In genomic region chr14:120318326-120318935, GRCm38 (mm10) we compare ENCODE assay signal across 11 mouse cellular contexts. TPM values are rescaled to one million over a fixed set of nuclear protein-coding genes. Genes with fewer than 3 reads are reported as not detected.
A peak's percentile ranks its signal among the peaks of the same experiment; 100 is the strongest.
DNase-seq lines count a peak whose midpoint lies in the region; ATAC-seq and TF ChIP-seq lines count a peak whose summit lies in the region.
"Had no signal": no experiment of that assay in that cellular context is flagged by ENCODE, and none has a peak within 500 bp of the region (broad histone marks: within the 10 kb centered on the region; RNA-seq: fewer than 3 reads in every experiment).

No protein-coding gene starts in this region.

- H3K9me3 ChIP-seq in embryonic facial prominence, embryonic 11.5 days (replicated peaks; ENCODE audit: control insufficient read depth, low read length): no peaks in the 10 kb centered on the region
- no peaks in the 10 kb centered on the region for H3K9me3 ChIP-seq in embryonic facial prominence, embryonic 10.5 days
- no peaks in the 10 kb centered on the region for H3K9me3 ChIP-seq in ES-Bruce4 (replicated peaks; ENCODE audit: control insufficient read depth, insufficient read depth, low read length, poor library complexity, severe bottlenecking)
- no peaks in the 10 kb centered on the region for H3K9me3 ChIP-seq in embryonic facial prominence, embryonic 15.5 days (replicated peaks)
- H3K9me3 ChIP-seq in lung, postnatal 0 days (ENCODE audit: low read length): no peaks in the 10 kb centered on the region

- no peaks in the 10 kb centered on the region for H3K27me3 ChIP-seq in embryonic facial prominence, embryonic 11.5 days (ENCODE audit: control insufficient read depth, insufficient read depth, low read length)
- no peaks in the 10 kb centered on the region for H3K27me3 ChIP-seq in embryonic facial prominence, embryonic 10.5 days (replicated peaks; ENCODE audit: low read depth, poor library complexity, severe bottlenecking)
- no peaks in the 10 kb centered on the region for H3K27me3 ChIP-seq in ES-Bruce4 (ENCODE audit: control insufficient read depth, insufficient read depth, low read length, poor library complexity, severe bottlenecking)
- H3K27me3 ChIP-seq in embryonic facial prominence, embryonic 15.5 days: no peaks in the 10 kb centered on the region
- H3K27me3 ChIP-seq in lung, postnatal 0 days (replicated peaks; ENCODE audit: insufficient read depth, low read length): no peaks in the 10 kb centered on the region
- H3K27me3 ChIP-seq: Patski had no signal

- no peak overlapping the region for H3K9ac ChIP-seq in embryonic facial prominence, embryonic 11.5 days (replicated peaks; ENCODE audit: low read length)
- no peak overlapping the region for H3K9ac ChIP-seq in ES-Bruce4 (ENCODE audit: low read depth, poor library complexity, severe bottlenecking)
- no peak overlapping the region for H3K9ac ChIP-seq in embryonic facial prominence, embryonic 15.5 days
- no peak overlapping the region for H3K9ac ChIP-seq in lung, postnatal 0 days (replicated peaks; ENCODE audit: low read depth)

- H3K4me1 ChIP-seq in embryonic facial prominence, embryonic 11.5 days (ENCODE audit: control insufficient read depth, insufficient read depth, low read length): no peaks in the 10 kb centered on the region
- peaks cover 25% of the 10 kb centered on the region for H3K4me1 ChIP-seq in embryonic facial prominence, embryonic 10.5 days
- peaks cover 6% of the 10 kb centered on the region for H3K4me1 ChIP-seq in ES-Bruce4 (ENCODE audit: control insufficient read depth, insufficient read depth, low read length)
- H3K4me1 ChIP-seq in embryonic facial prominence, embryonic 15.5 days: peaks cover 51% of the 10 kb centered on the region
- peaks cover 33% of the 10 kb centered on the region for H3K4me1 ChIP-seq in lung, postnatal 0 days (ENCODE audit: insufficient read depth, low read depth, low read length)

- no peak for TF ChIP-seq CTCF in ES-Bruce4 (IDR thresholded peaks at IDR 0.05; ENCODE audit: low read depth, low read length)
- no peak for TF ChIP-seq CTCF in lung, postnatal 0 days (IDR thresholded peaks at IDR 0.05)

- H3K36me3 ChIP-seq in embryonic facial prominence, embryonic 11.5 days (replicated peaks; ENCODE audit: control insufficient read depth, insufficient read depth, low read depth, low read length): no peaks in the 10 kb centered on the region
- H3K36me3 ChIP-seq in embryonic facial prominence, embryonic 10.5 days (replicated peaks): peaks cover 25% of the 10 kb centered on the region
- H3K36me3 ChIP-seq in ES-Bruce4 (ENCODE audit: control insufficient read depth, insufficient read depth, low read length, poor library complexity, severe bottlenecking): no peaks in the 10 kb centered on the region
- 0 out of 2 replicates have a peak, but pooled peaks cover 3% of the 10 kb centered on the region for H3K36me3 ChIP-seq in embryonic facial prominence, embryonic 15.5 days
- H3K36me3 ChIP-seq in lung, postnatal 0 days (ENCODE audit: insufficient read depth, low read length): no peaks in the 10 kb centered on the region; the same call in 1 of the 2 replicates

- H3K27ac ChIP-seq in embryonic facial prominence, embryonic 11.5 days (replicated peaks; ENCODE audit: low read depth, low read length): no peak overlapping the region
- no peak overlapping the region for H3K27ac ChIP-seq in embryonic facial prominence, embryonic 10.5 days (replicated peaks)
- H3K27ac ChIP-seq in ES-Bruce4 (ENCODE audit: insufficient read depth, low read length): 0 out of 2 replicates have a peak overlapping the region, but pooled peaks have one; percentile 47
- H3K27ac ChIP-seq in embryonic facial prominence, embryonic 15.5 days (replicated peaks): peak overlapping the region; percentile 22; the same call in 1 of the 2 replicates
- peak overlapping the region; percentile 83 for H3K27ac ChIP-seq in lung, postnatal 0 days (ENCODE audit: low read length)

- 0 out of 2 replicates have a peak, but pooled peaks have one; percentile 31 for ATAC-seq in embryonic facial prominence, embryonic 11.5 days (replicated peaks; ENCODE audit: insufficient number of reproducible peaks, low FRiP score, low TSS enrichment, low read depth)
- 0 out of 2 replicates have a peak, but pooled peaks have one; percentile 49 for ATAC-seq in embryonic facial prominence, embryonic 15.5 days (ENCODE audit: insufficient number of reproducible peaks, low FRiP score, low TSS enrichment, low read depth)
- peak; percentile 80 for ATAC-seq in lung, postnatal 0 days
- no peak for ATAC-seq in megakaryocyte-erythroid progenitor cell, adult 5-6 weeks (replicated peaks; ENCODE audit: low FRiP score, low TSS enrichment, poor library complexity, severe bottlenecking)
- ATAC-seq in CD4-positive, CD25-positive, alpha-beta regulatory T cell, adult 4 months: no peak
- ATAC-seq: Patski had no signal

- DNase-seq in embryonic facial prominence, embryonic 11.5 days (ENCODE audit: low spot score): peak; percentile 45
- DNase-seq in embryonic facial prominence, embryonic 10.5 days (ENCODE audit: low spot score): no peak
- DNase-seq in lung, postnatal 0 days (ENCODE audit: low spot score): peak; percentile 92
- DNase-seq in Muller cell, postnatal 12 days (ENCODE audit: inconsistent ontology term): no peak
- DNase-seq: liver; retina, postnatal 1 day had no signal

- WGBS in embryonic facial prominence, embryonic 11.5 days: 42% methylated on average over 6 of the region's 6 CpGs
- 37% methylated on average over 6 of the region's 6 CpGs for WGBS in embryonic facial prominence, embryonic 10.5 days
- 39% methylated on average over 6 of the region's 6 CpGs for WGBS in embryonic facial prominence, embryonic 15.5 days
- WGBS in lung, postnatal 0 days: 46% methylated on average over 6 of the region's 6 CpGs

- H3K4me2 ChIP-seq in embryonic facial prominence, embryonic 11.5 days (ENCODE audit: low read depth, low read length): no peak overlapping the region
- no peak overlapping the region for H3K4me2 ChIP-seq in embryonic facial prominence, embryonic 15.5 days (replicated peaks)
- H3K4me2 ChIP-seq in lung, postnatal 0 days (replicated peaks; ENCODE audit: low read depth, low read length): 0 out of 2 replicates have a peak overlapping the region, but pooled peaks have one; percentile 5

- H3K4me3 ChIP-seq in embryonic facial prominence, embryonic 11.5 days (ENCODE audit: low read depth, low read length): no peak overlapping the region
- no peak overlapping the region for H3K4me3 ChIP-seq in embryonic facial prominence, embryonic 10.5 days
- no peak overlapping the region for H3K4me3 ChIP-seq in ES-Bruce4 (ENCODE audit: low read depth, low read length)
- no peak overlapping the region for H3K4me3 ChIP-seq in embryonic facial prominence, embryonic 15.5 days (replicated peaks)
- H3K4me3 ChIP-seq in lung, postnatal 0 days (ENCODE audit: low read depth, low read length): no peak overlapping the region

- TF ChIP-seq POLR2A in ES-Bruce4 (IDR thresholded peaks at IDR 0.05; ENCODE audit: insufficient read depth, low read length): no peak

- TF ChIP-seq EP300 in ES-Bruce4 (IDR thresholded peaks at IDR 0.05; ENCODE audit: insufficient read depth, low read depth, low read length): no peak
- TF ChIP-seq EP300 in lung, postnatal 0 days (IDR thresholded peaks at IDR 0.05): peak; percentile 93

RNA-seq across cellular contexts. Expression of gene Mbnl2, which starts 43.0 kb away (rescaled TPM):
- 74.3 and 76.0 TPM in 2 replicates for polyA plus RNA-seq in embryonic facial prominence, embryonic 11.5 days (2014; fragmentation: Nextera tagmentation; extraction: Ambion mirVana)
- polyA plus RNA-seq in embryonic facial prominence, embryonic 10.5 days (2016; fragmentation: Nextera tagmentation; extraction: Ambion mirVana): 42.8 and 54.1 TPM in 2 replicates
- 61.8 and 65.4 TPM in 2 replicates for polyA plus RNA-seq in ES-Bruce4 (2011; ENCODE audit: insufficient read depth, insufficient read length, low read depth, missing spikeins)
- 167 and 173 TPM in 2 replicates for polyA plus RNA-seq in embryonic facial prominence, embryonic 15.5 days (2015; fragmentation: Nextera tagmentation; extraction: Ambion mirVana)
- 171 and 176 TPM in 2 replicates for polyA plus RNA-seq in lung, postnatal 0 days (2015; fragmentation: Nextera tagmentation; extraction: Ambion mirVana)
- 27.2 and 33.1 TPM in 2 replicates for total RNA-seq in megakaryocyte-erythroid progenitor cell, adult 5-6 weeks (2014; fragmentation: Nextera tagmentation)
- total RNA-seq in megakaryocyte-erythroid progenitor cell, adult 5-6 weeks (2017): 35.3 and 44.1 TPM in 2 replicates
- 10 to 100 TPM; 50.7 to 52.1 TPM for polyA plus RNA-seq in CD4-positive, CD25-positive, alpha-beta regulatory T cell, adult 4 months (2017; shearing (Covaris generic))

Comparison
In these comparisons a context has a peak if more than half of its experiments do, and no peak if none do; other contexts are left out.
1. DNase-seq: peak in embryonic facial prominence, embryonic 11.5 days (single experiment) and lung, postnatal 0 days (single experiment); none in embryonic facial prominence, embryonic 10.5 days (single experiment) and Muller cell, postnatal 12 days (single experiment).
2. H3K27ac ChIP-seq: peak in ES-Bruce4 (single experiment), embryonic facial prominence, embryonic 15.5 days (single experiment) and lung, postnatal 0 days (single experiment); none in embryonic facial prominence, embryonic 11.5 days (single experiment) and embryonic facial prominence, embryonic 10.5 days (single experiment).
3. ATAC-seq: peak in embryonic facial prominence, embryonic 11.5 days (single experiment), embryonic facial prominence, embryonic 15.5 days (single experiment) and lung, postnatal 0 days (single experiment); none in megakaryocyte-erythroid progenitor cell, adult 5-6 weeks (single experiment) and CD4-positive, CD25-positive, alpha-beta regulatory T cell, adult 4 months (single experiment).